Mouse (Mus musculus): ENCODE results near the gene Utp4. TPM values are rescaled to one million over a fixed set of nuclear protein-coding genes. Genes with fewer than 3 reads are reported as not detected.
A peak's percentile ranks its signal among the peaks of the same experiment; 100 is the strongest.

Utp4 gene
- polyA plus RNA-seq, 1 experiment from 2014 or later: 79.2 TPM

DNA sequence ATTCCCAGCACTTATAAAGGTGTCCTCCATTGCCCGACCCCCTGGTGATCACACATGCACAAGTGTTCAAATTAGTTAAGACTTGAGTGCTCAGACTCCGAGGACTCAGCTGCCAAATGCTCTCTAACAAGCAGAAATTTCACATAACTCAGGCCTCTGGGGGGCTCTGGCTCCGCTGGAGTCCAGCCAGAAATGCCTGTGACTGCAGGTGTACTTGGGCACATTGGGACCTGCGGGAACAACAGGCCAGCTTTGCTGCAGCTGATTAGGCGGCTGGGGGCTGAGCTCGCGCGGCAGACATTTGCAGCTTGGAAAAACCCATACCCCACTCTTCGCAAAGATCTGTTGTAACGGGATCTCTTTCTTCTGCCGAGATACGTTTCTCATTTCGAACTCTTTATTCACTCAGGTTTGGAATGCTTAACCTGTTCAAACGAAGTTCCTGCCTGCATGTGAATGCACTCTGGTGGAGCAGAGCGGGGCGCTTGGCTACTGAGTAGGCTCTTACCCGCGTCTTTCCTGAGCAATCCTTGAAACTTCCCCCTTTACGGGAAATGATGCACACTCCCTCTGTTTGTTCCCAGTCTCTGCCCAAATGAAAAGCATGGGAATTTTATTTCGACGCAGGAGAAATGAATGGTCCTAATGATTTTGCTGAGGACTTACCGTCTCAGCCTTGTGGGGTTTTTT is 39.1 kb downstream of the Utp4 start:
- WGBS: 12% methylated on average over 22 of the region's 22 CpGs
- H3K4me1 ChIP-seq (ENCODE audit: insufficient read depth): peaks cover 7% of the 10 kb centered on the region; the same call in 1 of the 2 replicates
- no peaks in the 10 kb centered on the region for H3K36me3 ChIP-seq (ENCODE audit: insufficient read depth)
- 0 out of 2 replicates have a peak overlapping the region, but pooled peaks have one; percentile 2 for H3K4me3 ChIP-seq (ENCODE audit: low read depth, low read length)
- no peak overlapping the region for H3K9ac ChIP-seq
- TF ChIP-seq CTCF (IDR thresholded peaks at IDR 0.05; ENCODE audit: low read depth): peak; percentile 34; the same call in 1 of the 2 replicates
- ATAC-seq (ENCODE audit: insufficient read depth) (no peak), DNase-seq (peak; percentile 81)
- peak overlapping the region; percentile 48; the same call in 1 of the 2 replicates for H3K27ac ChIP-seq (ENCODE audit: low read depth)
- H3K27me3 ChIP-seq (ENCODE audit: insufficient read depth, low read length): no peaks in the 10 kb centered on the region
- H3K4me2 ChIP-seq: peak overlapping the region; percentile 57
- no peaks in the 10 kb centered on the region for H3K9me3 ChIP-seq (ENCODE audit: low read depth, low read length)

DNA sequence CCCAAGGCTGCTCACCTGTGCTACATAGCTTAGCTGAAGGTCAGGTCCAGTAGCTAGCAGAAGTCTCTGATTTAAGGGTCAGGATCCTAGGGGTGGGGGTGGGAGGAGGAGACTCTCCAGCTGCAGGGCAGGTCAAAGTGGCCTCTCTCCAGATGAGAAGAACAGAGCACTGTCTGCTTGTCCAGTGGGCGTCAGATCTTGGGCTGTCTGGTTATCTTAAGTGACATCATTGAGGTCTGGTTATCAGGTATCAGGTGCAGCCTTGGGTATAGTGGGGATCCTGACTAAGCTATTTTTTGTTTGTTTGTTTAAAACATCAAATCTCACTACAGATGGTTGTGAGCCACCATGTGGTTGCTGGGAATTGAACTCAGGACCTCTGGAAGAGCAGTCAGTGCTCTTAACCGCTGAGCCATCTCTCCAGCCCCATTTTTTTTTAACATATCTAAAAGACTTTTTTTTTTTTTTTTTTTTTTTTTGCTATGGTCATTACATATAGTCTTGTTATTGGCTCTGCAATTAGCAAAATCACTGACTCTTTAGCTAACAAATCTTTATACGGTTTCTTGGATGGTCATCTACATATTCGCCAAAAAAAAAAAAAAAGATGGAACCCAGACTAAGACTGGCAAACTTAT is 40.2 kb downstream of the Utp4 start:
- H3K9ac ChIP-seq: no peak overlapping the region
- peaks cover 14% of the 10 kb centered on the region; the same call in 1 of the 2 replicates for H3K4me1 ChIP-seq (ENCODE audit: insufficient read depth)
- H3K27me3 ChIP-seq (ENCODE audit: insufficient read depth, low read length): no peaks in the 10 kb centered on the region
- 81% methylated on average over 4 of the region's 4 CpGs for WGBS
- no peak for TF ChIP-seq CTCF (IDR thresholded peaks at IDR 0.05; ENCODE audit: low read depth)
- DNase-seq (no peak), ATAC-seq (ENCODE audit: insufficient read depth) (no peak)
- H3K4me2 ChIP-seq: no peak overlapping the region
- no peaks in the 10 kb centered on the region for H3K9me3 ChIP-seq (ENCODE audit: low read depth, low read length)
- H3K4me3 ChIP-seq (ENCODE audit: low read depth, low read length): no peak overlapping the region
- no peaks in the 10 kb centered on the region for H3K36me3 ChIP-seq (ENCODE audit: insufficient read depth)
- H3K27ac ChIP-seq (ENCODE audit: low read depth): no peak overlapping the region

DNA sequence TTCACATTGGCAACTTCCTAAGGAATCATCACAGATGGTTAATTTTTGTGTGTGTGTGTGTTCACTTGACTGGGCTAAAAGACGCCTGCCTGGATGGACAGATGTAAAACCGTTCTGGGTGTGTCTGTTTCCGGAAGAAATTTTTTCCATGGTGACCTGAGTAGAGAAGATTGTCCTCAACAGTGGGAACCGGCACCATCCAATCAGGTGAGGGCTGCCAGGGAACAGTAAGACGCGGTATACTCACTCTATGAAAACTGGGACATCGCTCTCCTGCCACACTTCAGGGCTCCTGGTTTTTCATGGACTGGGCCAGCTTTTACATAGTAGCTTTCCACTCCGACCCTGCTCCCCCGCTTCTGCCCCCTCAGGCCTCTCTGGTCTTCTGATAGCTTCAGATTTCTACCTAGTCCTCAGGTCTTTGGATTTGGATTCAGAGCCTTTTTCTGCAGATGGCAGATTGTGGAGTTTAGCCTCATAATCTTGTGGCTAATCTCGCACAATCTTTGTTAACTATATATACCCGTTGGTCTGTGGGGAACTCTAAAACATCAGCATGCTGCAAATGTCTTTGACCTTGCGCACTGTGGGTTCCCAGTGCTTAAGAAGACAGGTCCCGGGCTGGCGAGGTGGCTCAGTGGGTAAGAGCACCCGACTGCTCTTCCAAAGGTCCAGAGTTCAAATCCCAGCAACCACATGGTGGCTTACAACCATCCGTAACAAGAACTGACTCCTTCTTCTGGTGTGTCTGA is 41.0 kb downstream of the Utp4 start:
- TF ChIP-seq CTCF (IDR thresholded peaks at IDR 0.05; ENCODE audit: low read depth): no peak
- Histone ChIP-seq H3K36me3 (ENCODE audit: insufficient read depth) (no peaks in the 10 kb centered on the region), H3K9ac (no peak overlapping the region), H3K9me3 (ENCODE audit: low read depth, low read length) (no peaks in the 10 kb centered on the region), H3K27ac (ENCODE audit: low read depth) (no peak overlapping the region), H3K4me3 (ENCODE audit: low read depth, low read length) (no peak overlapping the region), H3K27me3 (ENCODE audit: insufficient read depth, low read length) (no peaks in the 10 kb centered on the region), H3K4me2 (no peak overlapping the region), H3K4me1 (ENCODE audit: insufficient read depth) (peaks cover 10% of the 10 kb centered on the region; the same call in 1 of the 2 replicates)
- 79% methylated on average over 15 of the region's 16 CpGs for WGBS
- ATAC-seq (ENCODE audit: insufficient read depth) (no peak), DNase-seq (no peak)

- WGBS: under 1% methylated on average over 41 of the region's 41 CpGs
- H3K4me1 ChIP-seq (ENCODE audit: insufficient read depth): peaks cover 10% of the 10 kb centered on the region; the same call in 1 of the 2 replicates
- H3K27ac ChIP-seq (ENCODE audit: low read depth): peak within 1 kb of the TSS; percentile 89
- ATAC-seq (ENCODE audit: insufficient read depth): peak; percentile 84
- TF ChIP-seq CTCF (IDR thresholded peaks at IDR 0.05; ENCODE audit: low read depth): peak; percentile 25
- H3K9me3 ChIP-seq (ENCODE audit: low read depth, low read length): no peaks in the 10 kb centered on the region
- H3K36me3 ChIP-seq (ENCODE audit: insufficient read depth): 0 out of 2 replicates have a peak, but pooled peaks cover 2% of the 10 kb centered on the region
- peak within 1 kb of the TSS; percentile 91 for H3K4me3 ChIP-seq (ENCODE audit: low read depth, low read length)
- H3K9ac ChIP-seq: peak within 1 kb of the TSS; percentile 93
- no peaks in the 10 kb centered on the region for H3K27me3 ChIP-seq (ENCODE audit: insufficient read depth, low read length)
- H3K4me2 ChIP-seq: peak within 1 kb of the TSS; percentile 82
- DNase-seq: peak; percentile 97
Measured at GRCm38 (mm10) chr8:106935324-106935869, 42.0 kb downstream of the Utp4 start, which contains the start of gene Sntb2. Gene Sntb2 (plus strand): TSS chr8:106935750.

DNA sequence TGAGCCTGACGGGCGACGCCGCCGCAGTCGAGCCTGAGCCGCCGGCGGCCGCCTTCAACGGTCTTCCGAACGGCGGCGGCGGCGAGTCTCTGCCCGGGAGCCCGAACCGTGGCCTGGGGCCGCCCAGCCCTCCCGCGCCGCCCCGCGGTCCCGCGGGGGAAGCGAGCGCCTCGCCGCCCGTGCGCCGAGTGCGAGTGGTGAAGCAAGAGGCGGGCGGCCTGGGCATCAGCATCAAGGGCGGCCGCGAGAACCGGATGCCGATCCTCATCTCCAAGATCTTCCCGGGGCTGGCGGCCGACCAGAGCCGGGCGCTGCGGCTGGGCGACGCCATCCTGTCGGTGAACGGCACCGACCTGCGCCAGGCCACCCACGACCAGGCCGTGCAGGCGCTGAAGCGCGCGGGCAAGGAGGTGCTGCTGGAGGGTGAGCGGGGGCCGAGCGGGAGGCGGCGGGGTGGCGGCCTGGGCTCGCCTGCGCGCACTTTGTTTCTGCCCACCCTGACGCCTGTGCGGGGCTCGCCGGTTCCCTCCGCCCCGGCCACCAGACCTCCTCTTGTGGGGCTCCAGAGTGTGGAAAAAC is 42.6 kb downstream of the Utp4 start:
- H3K9ac ChIP-seq: peak overlapping the region; percentile 93
- H3K36me3 ChIP-seq (ENCODE audit: insufficient read depth): 0 out of 2 replicates have a peak, but pooled peaks cover 2% of the 10 kb centered on the region
- peak; percentile 64 for DNase-seq
- no peak for TF ChIP-seq CTCF (IDR thresholded peaks at IDR 0.05; ENCODE audit: low read depth)
- under 1% methylated on average over 70 of the region's 76 CpGs for WGBS
- ATAC-seq (ENCODE audit: insufficient read depth): peak; percentile 67
- peak overlapping the region; percentile 89 for H3K27ac ChIP-seq (ENCODE audit: low read depth)
- H3K4me2 ChIP-seq: peak overlapping the region; percentile 82
- H3K4me1 ChIP-seq (ENCODE audit: insufficient read depth): peaks cover 10% of the 10 kb centered on the region; the same call in 1 of the 2 replicates
- H3K27me3 ChIP-seq (ENCODE audit: insufficient read depth, low read length): no peaks in the 10 kb centered on the region
- H3K4me3 ChIP-seq (ENCODE audit: low read depth, low read length): peak overlapping the region; percentile 91
- H3K9me3 ChIP-seq (ENCODE audit: low read depth, low read length): no peaks in the 10 kb centered on the region

DNA sequence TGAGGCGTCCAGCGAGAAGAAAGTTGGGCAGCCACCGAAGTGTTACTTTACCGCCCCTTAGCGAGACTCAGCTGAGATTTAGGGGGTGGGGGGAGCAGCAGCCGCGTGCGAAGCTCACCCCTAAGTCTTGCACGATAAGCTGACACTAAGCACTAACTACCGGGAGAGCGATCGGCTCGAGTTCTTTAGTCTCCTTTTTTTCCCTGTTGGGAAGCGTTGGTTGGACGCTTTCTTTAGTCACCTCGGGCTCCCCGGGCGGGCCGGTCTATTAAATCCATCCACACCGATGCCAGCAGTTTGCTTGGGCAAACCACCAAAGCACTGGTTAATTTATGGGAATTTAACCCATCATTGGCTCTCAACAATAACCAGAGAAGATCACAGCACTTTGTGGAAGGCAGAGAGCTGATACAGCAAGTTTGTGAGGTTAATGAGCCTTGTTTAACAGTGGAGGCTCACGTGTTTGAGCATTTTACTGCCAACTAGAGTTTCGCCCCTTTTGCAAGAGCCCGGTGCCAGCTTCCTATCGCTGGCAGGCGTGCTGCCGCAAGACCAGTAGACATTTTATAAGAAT is 43.1 kb downstream of the Utp4 start:
- Histone ChIP-seq H3K4me3 (ENCODE audit: low read depth, low read length) (peak overlapping the region; percentile 91), H3K9me3 (ENCODE audit: low read depth, low read length) (no peaks in the 10 kb centered on the region), H3K27me3 (ENCODE audit: insufficient read depth, low read length) (no peaks in the 10 kb centered on the region), H3K36me3 (ENCODE audit: insufficient read depth) (0 out of 2 replicates have a peak, but pooled peaks cover 2% of the 10 kb centered on the region), H3K27ac (ENCODE audit: low read depth) (peak overlapping the region; percentile 89), H3K4me2 (peak overlapping the region; percentile 82), H3K4me1 (ENCODE audit: insufficient read depth) (peaks cover 10% of the 10 kb centered on the region; the same call in 1 of the 2 replicates), H3K9ac (peak overlapping the region; percentile 93)
- peak; percentile 65 for DNase-seq
- no peak for TF ChIP-seq CTCF (IDR thresholded peaks at IDR 0.05; ENCODE audit: low read depth)
- under 1% methylated on average over 26 of the region's 26 CpGs for WGBS
- peak; percentile 26; the same call in 1 of the 2 replicates for ATAC-seq (ENCODE audit: insufficient read depth)
